Mouse (Mus musculus): Measurements from ENCODE around the gene Cnksr3. TPM values are rescaled to one million over a fixed set of nuclear protein-coding genes. Genes with fewer than 3 reads are reported as not detected.
A peak's percentile ranks its signal among the peaks of the same experiment; 100 is the strongest.

Gene Cnksr3
- polyA plus RNA-seq, 1 experiment, result 11.4 TPM

- Histone ChIP-seq H3K27me3 (ENCODE audit: control insufficient read depth, insufficient read depth, insufficient read length) (no peaks in the 10 kb centered on the region), H3K4me2 (ENCODE audit: low read depth) (peak overlapping the region; percentile 14), H3K79me2 (ENCODE audit: control insufficient read depth, insufficient read depth) (no peaks in the 10 kb centered on the region), H3ac (ENCODE audit: control insufficient read depth, insufficient read length) (no peak overlapping the region), H3K36me3 (ENCODE audit: control insufficient read depth, insufficient read depth) (peaks cover 21% of the 10 kb centered on the region), H3K4me3 (no peak overlapping the region)
- no peak for TF ChIP-seq CEBPB (IDR thresholded peaks at IDR 0.05; ENCODE audit: insufficient read depth, poor library complexity, severe bottlenecking)
Measured at GRCm38 (mm10) chr10:7126882-7127281, 85.2 kb downstream of the Cnksr3 start.

DNA sequence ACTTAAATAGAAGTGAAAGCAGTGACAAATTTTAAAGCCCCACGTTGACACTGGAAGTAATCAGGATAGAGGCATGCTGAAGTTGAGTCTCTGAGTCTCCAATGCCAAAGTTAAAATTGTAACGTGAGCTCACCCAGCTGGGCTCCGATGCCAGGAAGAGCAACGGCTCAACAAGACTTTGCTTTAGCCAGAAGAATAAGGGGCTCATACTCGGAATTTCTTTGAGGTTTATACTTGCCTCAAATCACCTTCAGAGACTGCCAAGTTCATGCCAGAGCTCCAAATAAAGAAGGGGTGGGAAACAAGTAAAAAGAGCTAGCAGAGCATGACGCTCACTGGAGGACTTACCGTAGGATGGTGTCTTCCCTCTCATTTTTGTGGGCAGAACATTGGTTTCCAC is 85.8 kb downstream of the Cnksr3 start:
- H3K4me2 ChIP-seq (ENCODE audit: low read depth), result peak overlapping the region; percentile 14
- no peak for TF ChIP-seq POLR2A (IDR thresholded peaks at IDR 0.05; ENCODE audit: insufficient read length, low read depth)
- TF ChIP-seq TCF12 (IDR thresholded peaks at IDR 0.05; ENCODE audit: insufficient read depth, poor library complexity, severe bottlenecking), result no peak
- no peak for TF ChIP-seq POLR2AphosphoS2 (IDR thresholded peaks at IDR 0.05; ENCODE audit: insufficient read length, low read depth)
- TF ChIP-seq SRF (IDR thresholded peaks at IDR 0.05; ENCODE audit: control insufficient read depth, insufficient read length, low read depth), result no peak
- no peak for TF ChIP-seq USF1 (IDR thresholded peaks at IDR 0.05; ENCODE audit: low read depth)
- no peak for TF ChIP-seq CEBPB (IDR thresholded peaks at IDR 0.05; ENCODE audit: insufficient read depth, poor library complexity, severe bottlenecking)
- no peak for TF ChIP-seq MYOG (IDR thresholded peaks at IDR 0.05; ENCODE audit: control insufficient read depth in 1 of 3, insufficient read depth in 1 of 3, insufficient read length in 2 of 3, low read depth in 2 of 3)
- no peak for TF ChIP-seq REST (IDR thresholded peaks at IDR 0.05; ENCODE audit: insufficient read depth, insufficient read length)
- no peak for TF ChIP-seq MYOD1 (IDR thresholded peaks at IDR 0.05; ENCODE audit: control insufficient read depth in 1 of 3, insufficient read length in 2 of 3, low read depth in 2 of 3)
- TF ChIP-seq MAX (IDR thresholded peaks at IDR 0.05; ENCODE audit: low read depth), result no peak
- no peak for TF ChIP-seq E2F4 (IDR thresholded peaks at IDR 0.05; ENCODE audit: insufficient read depth)
- TF ChIP-seq TCF3 (IDR thresholded peaks at IDR 0.05; ENCODE audit: insufficient read length, low read depth), result no peak
- H3K27me3 ChIP-seq (ENCODE audit: control insufficient read depth, insufficient read depth, insufficient read length), result no peaks in the 10 kb centered on the region
- H3ac ChIP-seq (ENCODE audit: control insufficient read depth, insufficient read length), result no peak overlapping the region
- H3K79me2 ChIP-seq (ENCODE audit: control insufficient read depth, insufficient read depth), result no peaks in the 10 kb centered on the region
- no peak overlapping the region for H3K4me3 ChIP-seq
- H3K36me3 ChIP-seq (ENCODE audit: control insufficient read depth, insufficient read depth), result peaks cover 16% of the 10 kb centered on the region

GRCm38 (mm10) chr10:7124993-7125392 is 87.0 kb downstream of the Cnksr3 start:
- no peaks in the 10 kb centered on the region for H3K27me3 ChIP-seq (ENCODE audit: control insufficient read depth, insufficient read depth, insufficient read length)
- H3K79me2 ChIP-seq (ENCODE audit: control insufficient read depth, insufficient read depth), result no peaks in the 10 kb centered on the region
- no peak overlapping the region for H3K4me3 ChIP-seq
- TF ChIP-seq CEBPB (IDR thresholded peaks at IDR 0.05; ENCODE audit: insufficient read depth, poor library complexity, severe bottlenecking) (no peak), E2F4 (IDR thresholded peaks at IDR 0.05; ENCODE audit: insufficient read depth) (no peak)
- H3K4me2 ChIP-seq (ENCODE audit: low read depth), result no peak overlapping the region
- H3ac ChIP-seq (ENCODE audit: control insufficient read depth, insufficient read length), result no peak overlapping the region
- H3K36me3 ChIP-seq (ENCODE audit: control insufficient read depth, insufficient read depth), result peaks cover 14% of the 10 kb centered on the region

- no peaks in the 10 kb centered on the region for H3K79me2 ChIP-seq (ENCODE audit: control insufficient read depth, insufficient read depth)
- no peak overlapping the region for H3K4me3 ChIP-seq
- no peak overlapping the region for H3ac ChIP-seq (ENCODE audit: control insufficient read depth, insufficient read length)
- TF ChIP-seq SRF (IDR thresholded peaks at IDR 0.05; ENCODE audit: control insufficient read depth, insufficient read length, low read depth) (no peak), TCF12 (IDR thresholded peaks at IDR 0.05; ENCODE audit: insufficient read depth, poor library complexity, severe bottlenecking) (no peak), MYOD1 (IDR thresholded peaks at IDR 0.05; ENCODE audit: control insufficient read depth in 1 of 3, insufficient read length in 2 of 3, low read depth in 2 of 3) (peak in 2 of 3 experiments; percentile 5 to 38), USF1 (IDR thresholded peaks at IDR 0.05; ENCODE audit: low read depth) (no peak), E2F4 (IDR thresholded peaks at IDR 0.05; ENCODE audit: insufficient read depth) (no peak), CEBPB (IDR thresholded peaks at IDR 0.05; ENCODE audit: insufficient read depth, poor library complexity, severe bottlenecking) (peak; percentile 99), POLR2A (IDR thresholded peaks at IDR 0.05; ENCODE audit: insufficient read length, low read depth) (no peak), TCF3 (IDR thresholded peaks at IDR 0.05; ENCODE audit: insufficient read length, low read depth) (no peak), REST (IDR thresholded peaks at IDR 0.05; ENCODE audit: insufficient read depth, insufficient read length) (no peak), MAX (IDR thresholded peaks at IDR 0.05; ENCODE audit: low read depth) (no peak), MYOG (IDR thresholded peaks at IDR 0.05; ENCODE audit: control insufficient read depth in 1 of 3, insufficient read depth in 1 of 3, insufficient read length in 2 of 3, low read depth in 2 of 3) (no peak), POLR2AphosphoS2 (IDR thresholded peaks at IDR 0.05; ENCODE audit: insufficient read length, low read depth) (no peak)
- H3K27me3 ChIP-seq (ENCODE audit: control insufficient read depth, insufficient read depth, insufficient read length), result no peaks in the 10 kb centered on the region
- H3K4me2 ChIP-seq (ENCODE audit: low read depth), result peak overlapping the region; percentile 65
- peaks cover 4% of the 10 kb centered on the region for H3K36me3 ChIP-seq (ENCODE audit: control insufficient read depth, insufficient read depth)
Measured at GRCm38 (mm10) chr10:7122294-7122693, 89.7 kb downstream of the Cnksr3 start.

- peaks cover 10% of the 10 kb centered on the region for H3K36me3 ChIP-seq (ENCODE audit: control insufficient read depth, insufficient read depth)
- no peaks in the 10 kb centered on the region for H3K79me2 ChIP-seq (ENCODE audit: control insufficient read depth, insufficient read depth)
- H3ac ChIP-seq (ENCODE audit: control insufficient read depth, insufficient read length), result no peak overlapping the region
- TF ChIP-seq MYOG (IDR thresholded peaks at IDR 0.05; ENCODE audit: control insufficient read depth in 1 of 3, insufficient read depth in 1 of 3, insufficient read length in 2 of 3, low read depth in 2 of 3) (peak in 2 of 3 experiments; percentile 10 to 19), REST (IDR thresholded peaks at IDR 0.05; ENCODE audit: insufficient read depth, insufficient read length) (no peak)
- no peaks in the 10 kb centered on the region for H3K27me3 ChIP-seq (ENCODE audit: control insufficient read depth, insufficient read depth, insufficient read length)
- H3K4me3 ChIP-seq, result no peak overlapping the region
- peak overlapping the region; percentile 37 for H3K4me2 ChIP-seq (ENCODE audit: low read depth)
Measured at GRCm38 (mm10) chr10:7120206-7120605, 91.8 kb downstream of the Cnksr3 start.

Data from myocyte (in vitro differentiated cells).